Comparison of ENCODE assay signal across 8 mouse cellular contexts in genomic region chr9:50775662-50776126, GRCm38 (mm10). TPM values are rescaled to one million over a fixed set of nuclear protein-coding genes. Genes with fewer than 3 reads are reported as not detected.
A peak's percentile ranks its signal among the peaks of the same experiment; 100 is the strongest.
DNase-seq lines count a peak whose midpoint lies in the region; TF ChIP-seq lines count a peak whose summit lies in the region.

No protein-coding gene starts in this region.

- no peaks in the 10 kb centered on the region for H3K9me3 ChIP-seq in hindbrain, embryonic 10.5 days

- peaks cover 1% of the 10 kb centered on the region for H3K4me1 ChIP-seq in heart, adult 2 months (ENCODE audit: control insufficient read depth, insufficient read depth, low read length)
- H3K4me1 ChIP-seq in hindbrain, embryonic 10.5 days (replicated peaks): peaks cover 24% of the 10 kb centered on the region

- intact Hi-C loops in heart, adult 2 months (cut with DNase I): no loop called here
- intact Hi-C loops in heart, postnatal 25 days (cut with DNase I): no loop called here

- H3K9ac ChIP-seq in heart, adult 2 months (ENCODE audit: low read depth, low read length): peak overlapping the region; percentile 97

- peak overlapping the region; percentile 60 for H3K27ac ChIP-seq in heart, adult 2 months
- H3K27ac ChIP-seq in hindbrain, embryonic 10.5 days: peak overlapping the region; percentile 95

- H3K4me3 ChIP-seq in heart, adult 2 months: peak overlapping the region; percentile 98
- H3K4me3 ChIP-seq in hindbrain, embryonic 10.5 days: peak overlapping the region; percentile 97

- no peak for DNase-seq in heart, adult 2 months
- no peak for DNase-seq in heart, postnatal 25 days (ENCODE audit: low spot score)
- DNase-seq in 416B (ENCODE audit: low read depth): peak; percentile 27
- DNase-seq in brain, adult 2 months (ENCODE audit: low read depth, low spot score): peak; percentile 19
- DNase-seq in hindbrain, embryonic 10.5 days (ENCODE audit: low spot score): no peak
- DNase-seq in lung, postnatal 10 days: peak; percentile 14
- DNase-seq in frontal cortex, adult 2 months (ENCODE audit: extremely low spot score in 1 of 2, low spot score in 1 of 2): no peak
- DNase-seq in thymus, postnatal 4 days: no peak

- H3K27me3 ChIP-seq in heart, adult 2 months (ENCODE audit: control insufficient read depth, insufficient read depth, low read length): no peaks in the 10 kb centered on the region
- H3K27me3 ChIP-seq in hindbrain, embryonic 10.5 days (ENCODE audit: insufficient read depth, poor library complexity, severe bottlenecking): no peaks in the 10 kb centered on the region

- TF ChIP-seq EP300 in heart, adult 2 months (IDR thresholded peaks at IDR 0.05; ENCODE audit: insufficient read depth, low read depth, low read length): no peak

- no peaks in the 10 kb centered on the region for H3K79me2 ChIP-seq in heart, adult 2 months (replicated peaks; ENCODE audit: control insufficient read depth, insufficient read depth, low read length)

- WGBS in heart, adult 2 months: under 1% methylated on average over 30 of the region's 30 CpGs
- 1% methylated on average over 30 of the region's 30 CpGs for WGBS in hindbrain, embryonic 10.5 days

- TF ChIP-seq CTCF in heart, adult 2 months (IDR thresholded peaks at IDR 0.05): no peak

- TF ChIP-seq POLR2A in heart, adult 2 months (IDR thresholded peaks at IDR 0.05; ENCODE audit: insufficient read depth, low read depth, low read length): no peak

- H3K36me3 ChIP-seq in heart, adult 2 months (ENCODE audit: control insufficient read depth, insufficient read depth, low read length): no peaks in the 10 kb centered on the region
- H3K36me3 ChIP-seq in hindbrain, embryonic 10.5 days: peaks cover 40% of the 10 kb centered on the region

RNA-seq across cellular contexts. Expression of gene 1110032A03Rik, which starts 0.4 kb away (rescaled TPM):
- total RNA-seq in heart, adult 2 months (2021): 10 to 100 TPM; 11.8 to 12.1 TPM
- polyA plus RNA-seq in heart, adult 2 months (2012; rRNA removed): 34.5 and 39.0 TPM in 2 replicates
- 10 to 100 TPM in 1 of 2 experiments, 1 to 10 TPM in 1; 8.9 to 10.3 TPM for total RNA-seq in heart, postnatal 25 days (2021)
- polyA plus RNA-seq in hindbrain, embryonic 10.5 days (2016; fragmentation: Nextera tagmentation; extraction: Ambion mirVana): 30.0 and 39.2 TPM in 2 replicates
- 80.4 and 90.8 TPM in 2 replicates for polyA plus RNA-seq in frontal cortex, adult 2 months (2012; rRNA removed)

RNA-seq across cellular contexts. Expression of gene Alg9, which starts 0.9 kb away (rescaled TPM):
- total RNA-seq in heart, adult 2 months (2021): 1 to 10 TPM; 9.6 to 9.9 TPM
- polyA plus RNA-seq in heart, adult 2 months (2012; rRNA removed): 13.4 and 19.9 TPM in 2 replicates
- 10 to 100 TPM in 1 of 2 experiments, 1 to 10 TPM in 1; 9.9 to 11.6 TPM for total RNA-seq in heart, postnatal 25 days (2021)
- polyA plus RNA-seq in hindbrain, embryonic 10.5 days (2016; fragmentation: Nextera tagmentation; extraction: Ambion mirVana): 40.0 and 42.5 TPM in 2 replicates
- 22.5 and 23.5 TPM in 2 replicates for polyA plus RNA-seq in frontal cortex, adult 2 months (2012; rRNA removed)

RNA-seq across cellular contexts. Expression of gene Fdxacb1, which starts 7.7 kb away (rescaled TPM):
- total RNA-seq in heart, adult 2 months (2021): 1 to 10 TPM; 4.7 to 5.1 TPM
- 3.4 and 5.2 TPM in 2 replicates for polyA plus RNA-seq in heart, adult 2 months (2012; rRNA removed)
- 1 to 10 TPM; 5.1 to 5.2 TPM for total RNA-seq in heart, postnatal 25 days (2021)
- polyA plus RNA-seq in hindbrain, embryonic 10.5 days (2016; fragmentation: Nextera tagmentation; extraction: Ambion mirVana): 11.4 and 13.5 TPM in 2 replicates
- polyA plus RNA-seq in frontal cortex, adult 2 months (2012; rRNA removed): 5.5 and 6.2 TPM in 2 replicates

RNA-seq across cellular contexts. Expression of gene Hspb2, which starts 23.5 kb away (rescaled TPM):
- total RNA-seq in heart, adult 2 months (2021): 100 to 1,000 TPM; 131 to 139 TPM
- 201 and 224 TPM in 2 replicates for polyA plus RNA-seq in heart, adult 2 months (2012; rRNA removed)
- 100 to 1,000 TPM; 141 to 154 TPM for total RNA-seq in heart, postnatal 25 days (2021)
- polyA plus RNA-seq in hindbrain, embryonic 10.5 days (2016; fragmentation: Nextera tagmentation; extraction: Ambion mirVana): 0.65 and 0.71 TPM in 2 replicates
- 2.2 and 2.6 TPM in 2 replicates for polyA plus RNA-seq in frontal cortex, adult 2 months (2012; rRNA removed)

RNA-seq across cellular contexts. Expression of gene Cryab, which starts 24.6 kb away (rescaled TPM):
- total RNA-seq in heart, adult 2 months (2021): 1,000 to 10,000 TPM; 2,783 to 3,339 TPM
- polyA plus RNA-seq in heart, adult 2 months (2012; rRNA removed): 3,110 and 4,349 TPM in 2 replicates
- 1,000 to 10,000 TPM; 2,218 to 2,599 TPM for total RNA-seq in heart, postnatal 25 days (2021)
- 6.6 and 7.5 TPM in 2 replicates for polyA plus RNA-seq in hindbrain, embryonic 10.5 days (2016; fragmentation: Nextera tagmentation; extraction: Ambion mirVana)
- polyA plus RNA-seq in frontal cortex, adult 2 months (2012; rRNA removed): 141 and 186 TPM in 2 replicates

Comparison
In these comparisons a context has a peak if more than half of its experiments do, and no peak if none do; other contexts are left out.
1. DNase-seq: peak in 416B (single experiment), brain, adult 2 months (single experiment) and lung, postnatal 10 days (single experiment); none in heart, adult 2 months (0 of 2), heart, postnatal 25 days (single experiment), hindbrain, embryonic 10.5 days (single experiment), frontal cortex, adult 2 months (0 of 2) and thymus, postnatal 4 days (single experiment).